Mouse (Mus musculus): ENCODE measurements at regions not wholly inside any gene's neighbourhood (a gene's known extent, or its start where the extent isn't known, plus 50 kb on each side); places are given as distances from the start of the nearest gene placed in this dataset.

DNA sequence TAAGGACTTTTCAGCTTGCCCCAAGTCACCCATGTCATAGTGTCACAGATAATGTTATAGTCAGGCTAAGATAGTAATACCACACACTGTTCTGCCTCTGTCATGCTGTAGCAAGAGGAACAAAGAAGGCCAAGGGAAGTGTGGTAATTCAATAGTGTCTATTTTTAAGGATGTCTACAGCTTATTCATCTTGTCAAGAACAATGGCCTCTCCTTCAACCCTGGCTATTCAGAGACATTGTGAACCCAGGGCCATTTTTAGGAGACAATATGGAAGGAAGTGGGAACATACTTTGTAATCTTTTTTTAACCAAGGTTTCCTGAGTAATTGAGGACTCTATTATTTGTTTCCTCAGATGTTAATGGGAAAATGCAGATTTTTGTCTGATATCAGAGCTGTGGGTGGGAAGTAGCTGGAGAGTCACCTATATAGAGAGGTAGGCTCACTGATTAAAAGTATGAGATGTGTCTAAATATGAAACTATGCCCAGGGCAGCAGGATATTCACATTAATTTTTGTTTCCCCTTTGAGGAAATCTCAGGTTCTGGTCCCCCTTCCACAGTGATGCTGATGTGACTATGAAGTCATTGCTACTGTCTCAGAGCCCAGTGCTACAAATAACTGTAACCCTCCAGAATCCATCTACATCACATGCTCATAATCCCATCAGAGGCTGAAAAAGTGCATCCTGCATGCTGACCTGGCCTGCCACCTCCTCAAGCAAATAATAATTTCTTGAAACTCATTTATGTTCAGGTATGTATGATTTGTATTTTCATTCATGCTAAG lies 85.7 kb upstream of the Lrrc3b start:
- Histone ChIP-seq H3K36me3 (ENCODE audit: control insufficient read depth, insufficient read depth, low read length) (no peaks in the 10 kb centered on the region), H3K4me2 (ENCODE audit: low read depth, low read length) (no peak overlapping the region), H3K4me1 (replicated peaks; ENCODE audit: control insufficient read depth, insufficient read depth, low read length) (no peaks in the 10 kb centered on the region), H3K9me3 (ENCODE audit: control insufficient read depth, low read length) (no peaks in the 10 kb centered on the region), H3K27me3 (ENCODE audit: control insufficient read depth, insufficient read depth, low read depth, low read length) (no peaks in the 10 kb centered on the region), H3K9ac (ENCODE audit: low read length) (no peak overlapping the region), H3K27ac (ENCODE audit: low read length) (peak overlapping the region; percentile 36), H3K4me3 (ENCODE audit: low read length) (no peak overlapping the region)
- peak; percentile 88 for ATAC-seq (ENCODE audit: low read depth)

DNA sequence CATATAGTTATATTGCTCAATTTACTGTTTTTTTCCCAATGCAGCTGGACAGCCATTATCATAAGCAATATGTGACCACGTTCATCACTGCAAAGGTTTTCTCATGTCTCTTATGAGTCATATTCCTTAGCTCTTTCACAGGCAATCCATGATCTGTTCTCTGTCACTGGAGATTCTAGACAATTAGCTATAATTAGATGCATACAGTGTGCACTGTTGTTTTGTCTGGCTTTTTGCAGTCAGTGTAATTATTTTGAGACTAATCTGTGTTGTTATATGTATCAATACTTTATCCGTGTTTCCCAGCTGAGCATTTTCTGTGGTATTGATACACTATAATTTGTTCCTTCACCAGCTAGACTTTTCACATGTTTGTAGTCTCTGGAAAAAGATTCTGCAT lies 61.8 kb upstream of the Lrrc3b start:
- Histone ChIP-seq H3K27me3 (ENCODE audit: control insufficient read depth, insufficient read depth, low read depth, low read length) (no peaks in the 10 kb centered on the region), H3K9me3 (ENCODE audit: control insufficient read depth, low read length) (no peaks in the 10 kb centered on the region), H3K4me1 (replicated peaks; ENCODE audit: control insufficient read depth, insufficient read depth, low read length) (no peaks in the 10 kb centered on the region), H3K27ac (ENCODE audit: low read length) (no peak overlapping the region), H3K4me2 (ENCODE audit: low read depth, low read length) (no peak overlapping the region), H3K9ac (ENCODE audit: low read length) (no peak overlapping the region), H3K36me3 (ENCODE audit: control insufficient read depth, insufficient read depth, low read length) (no peaks in the 10 kb centered on the region), H3K4me3 (ENCODE audit: low read length) (no peak overlapping the region)
- 72% methylated on average over 2 of the region's 2 CpGs for WGBS
- ATAC-seq (ENCODE audit: low read depth): no peak
